Mouse (Mus musculus) cortical plate, adult 2 months (tissue): ENCODE data around the gene Prrx2. TPM values are rescaled to one million over a fixed set of nuclear protein-coding genes. Genes with fewer than 3 reads are reported as not detected.

Source experiments
- H3K27ac ChIP-seq: fragments of 200-500 bp; 2 replicates; pipeline ENCODE4 v1.5.1; 2012; ENCODE audit warnings: low read length, control low read depth, inconsistent platforms; ENCODE audit not compliant: insufficient read depth
- H3K4me1 ChIP-seq: fragments of 200-500 bp; 2 replicates; pipeline ENCODE4 v1.6.1; 2011; ENCODE audit warnings: low read length; ENCODE audit not compliant: control insufficient read depth, insufficient read depth
- H3K4me3 ChIP-seq: fragments of 200-500 bp; 2 replicates; pipeline ENCODE4 v1.5.1; 2011; ENCODE audit warnings: mild to moderate bottlenecking, low read length, control low read depth; ENCODE audit not compliant: insufficient read depth
- CTCF ChIP-seq: fragments of 200-500 bp; IDR thresholded peaks from 2 replicates; pipeline ENCODE4 v1.5.1; 2011; ENCODE audit warnings: mild to moderate bottlenecking, control low read depth, low read length; ENCODE audit not compliant: insufficient read depth; ENCODE audit errors: extremely low read depth
- POLR2A ChIP-seq: fragments of 200-500 bp; IDR thresholded peaks from 2 replicates; pipeline ENCODE4 v1.6.1; 2011; ENCODE audit warnings: mild to moderate bottlenecking, low read length, control low read depth; ENCODE audit not compliant: insufficient read depth; ENCODE audit errors: extremely low read depth
- polyA plus RNA-seq: library from polyadenylated mRNA; depleted of rRNA; stranded (reverse); fragments of >200 nt; gene quantifications from 2 replicates; pipeline ENCODE4 v1.2.3, GENCODE M21; 2012

Prrx2 gene
- polyA plus RNA-seq, 1 experiment, result 2.3 TPM

GRCm38 (mm10) chr2:30836238-30836990 lies 1.6 kb downstream of the Prrx2 start:
- TF ChIP-seq POLR2A (no peak), CTCF (no peak)
- H3K27ac ChIP-seq, result no peak overlapping the region
- no peak overlapping the region for H3K4me3 ChIP-seq
- no peaks in the 10 kb centered on the region; the same call in 1 of the 2 replicates for H3K4me1 ChIP-seq

DNA sequence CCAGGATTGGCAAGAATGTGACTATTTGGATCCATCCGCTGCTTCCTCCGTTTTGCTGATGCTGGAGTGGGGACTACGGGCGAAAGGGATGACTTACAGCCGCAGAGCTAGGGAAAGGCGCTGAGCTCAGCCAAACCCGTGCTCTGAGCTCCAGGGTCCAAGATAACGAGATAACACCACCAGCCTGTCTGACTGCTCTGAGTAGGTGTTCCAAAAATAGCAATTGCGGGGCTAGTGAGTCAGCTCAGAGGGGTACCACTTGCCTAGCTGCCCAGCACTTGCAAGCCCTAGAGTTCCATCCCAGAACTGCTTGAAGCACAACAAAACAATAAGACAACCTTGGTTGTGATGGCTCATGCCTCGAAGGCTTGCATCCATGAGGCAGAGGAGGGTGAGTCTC lies 7.8 kb downstream of the Prrx2 start:
- Histone ChIP-seq H3K4me3 (no peak overlapping the region), H3K4me1 (no peaks in the 10 kb centered on the region; the same call in 1 of the 2 replicates), H3K27ac (no peak overlapping the region)
- TF ChIP-seq CTCF (no peak), POLR2A (no peak)

GRCm38 (mm10) chr2:30845152-30846070 lies 10.6 kb downstream of the Prrx2 start:
- Histone ChIP-seq H3K4me1 (no peaks in the 10 kb centered on the region; the same call in 1 of the 2 replicates), H3K4me3 (peak overlapping the region; percentile 37), H3K27ac (no peak overlapping the region)
- TF ChIP-seq CTCF (no peak), POLR2A (no peak)

- H3K4me3 ChIP-seq, result no peak overlapping the region
- no peaks in the 10 kb centered on the region; the same call in 1 of the 2 replicates for H3K4me1 ChIP-seq
- no peak overlapping the region for H3K27ac ChIP-seq
- TF ChIP-seq POLR2A (no peak), CTCF (no peak)
Observed at GRCm38 (mm10) chr2:30846236-30846635, 11.5 kb downstream of the Prrx2 start.

GRCm38 (mm10) chr2:30846723-30847122 lies 12.0 kb downstream of the Prrx2 start:
- H3K4me1 ChIP-seq, result no peaks in the 10 kb centered on the region; the same call in 1 of the 2 replicates
- no peak overlapping the region for H3K27ac ChIP-seq
- no peak overlapping the region for H3K4me3 ChIP-seq
- no peak for TF ChIP-seq POLR2A
- no peak for TF ChIP-seq CTCF

GRCm38 (mm10) chr2:30848184-30848583 lies 13.4 kb downstream of the Prrx2 start:
- TF ChIP-seq POLR2A (no peak), CTCF (no peak)
- Histone ChIP-seq H3K27ac (no peak overlapping the region), H3K4me3 (no peak overlapping the region), H3K4me1 (no peaks in the 10 kb centered on the region; the same call in 1 of the 2 replicates)

DNA sequence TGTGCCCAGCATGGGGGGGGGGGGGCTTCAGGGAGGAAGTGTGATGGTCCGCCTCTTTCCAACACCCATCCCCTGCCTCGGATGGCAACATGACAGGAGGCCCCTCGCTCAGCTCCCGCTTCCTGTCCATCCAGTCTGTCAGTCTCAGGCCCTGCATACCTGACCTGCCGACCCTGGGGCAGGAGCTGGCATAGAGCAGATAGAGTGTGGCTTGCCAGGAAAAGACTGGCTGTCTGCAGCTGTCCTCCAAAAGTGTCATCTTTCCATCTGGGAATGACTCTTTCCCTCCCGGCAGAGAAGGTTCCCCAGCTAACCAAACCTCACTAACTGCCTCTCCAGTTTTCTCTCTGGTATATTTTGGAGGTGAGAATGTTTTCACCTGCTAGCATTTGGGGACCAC lies 15.8 kb downstream of the Prrx2 start:
- no peak for TF ChIP-seq POLR2A
- no peak for TF ChIP-seq CTCF
- H3K27ac ChIP-seq, result no peak overlapping the region

DNA sequence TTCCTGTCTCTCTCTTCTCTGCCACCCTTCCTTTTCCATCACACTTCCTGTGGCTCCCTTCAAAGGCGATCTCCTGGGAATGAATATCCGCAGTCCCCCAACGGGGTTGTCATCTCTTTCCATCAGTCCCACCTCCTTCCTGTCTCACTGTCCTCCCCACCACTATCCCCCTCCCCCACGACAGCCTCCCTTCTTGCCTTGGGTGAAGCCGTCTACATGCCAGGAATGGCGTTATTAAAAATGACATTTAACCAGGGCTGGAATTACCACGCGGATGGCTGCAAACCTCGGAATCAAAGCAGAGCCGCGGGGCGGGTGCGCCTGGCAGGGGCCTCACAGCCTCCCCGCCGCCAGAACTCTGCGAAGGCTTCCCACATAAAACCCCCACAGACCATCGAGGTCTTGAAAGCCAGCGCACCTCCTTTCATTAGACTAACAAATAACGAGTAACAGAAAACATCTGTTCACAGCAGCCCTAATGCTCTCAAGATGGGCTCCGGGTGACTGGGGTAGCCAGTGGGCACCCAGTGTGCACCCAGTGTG lies 18.1 kb downstream of the Prrx2 start:
- Histone ChIP-seq H3K4me1 (0 out of 2 replicates have a peak, but pooled peaks cover 5% of the 10 kb centered on the region), H3K27ac (no peak overlapping the region), H3K4me3 (no peak overlapping the region)
- TF ChIP-seq CTCF, result no peak
- TF ChIP-seq POLR2A, result no peak

More for the DNA sequence above, 15.8 kb downstream of the Prrx2 start:
- Histone ChIP-seq H3K4me1 (no peaks in the 10 kb centered on the region; the same call in 1 of the 2 replicates), H3K4me3 (no peak overlapping the region)

GRCm38 (mm10) chr2:30857076-30857475 lies 22.3 kb downstream of the Prrx2 start:
- no peak overlapping the region for H3K27ac ChIP-seq

More at GRCm38 (mm10) chr2:30857076-30857475, 22.3 kb downstream of the Prrx2 start:
- TF ChIP-seq POLR2A, result no peak
- TF ChIP-seq CTCF, result no peak
- Histone ChIP-seq H3K4me3 (no peak overlapping the region), H3K4me1 (0 out of 2 replicates have a peak, but pooled peaks cover 5% of the 10 kb centered on the region)
